Mouse (Mus musculus) cerebellum, adult 2 months (tissue): ENCODE data around the gene Atrnl1.

Source experiments
- CTCF ChIP-seq: fragments of 200-500 bp; IDR thresholded peaks from 2 replicates; pipeline ENCODE4 v1.5.1; 2011; ENCODE audit warnings: low read depth, mild to moderate bottlenecking, control low read depth, low read length, moderate library complexity, borderline replicate concordance; ENCODE audit not compliant: insufficient read depth
- POLR2A ChIP-seq: fragments of 200-500 bp; IDR thresholded peaks from 2 replicates; pipeline ENCODE4 v1.6.1; 2011; ENCODE audit warnings: low read length, control low read depth, borderline replicate concordance; ENCODE audit not compliant: insufficient read depth

GRCm38 (mm10) chr19:57927566-57928523 lies 317.0 kb downstream of the Atrnl1 start:
- TF ChIP-seq POLR2A: no peak
- TF ChIP-seq CTCF: no peak
